Mouse (Mus musculus) embryonic fibroblast, embryonic 13.5 days (primary cell): ENCODE data around the gene Cep57.

ENCODE experiments used
- CTCF ChIP-seq: IDR thresholded peaks from 2 replicates; pipeline ENCODE4 v1.5.1; 2011; ENCODE audit warnings: mild to moderate bottlenecking, control low read depth, low read length, moderate library complexity, borderline replicate concordance; ENCODE audit not compliant: insufficient read depth
- POLR2A ChIP-seq: IDR thresholded peaks from 2 replicates; pipeline ENCODE4 v1.6.1; 2011; ENCODE audit warnings: low read depth, mild to moderate bottlenecking, control low read depth, low read length, moderate library complexity

- TF ChIP-seq POLR2A (no peak), CTCF (no peak)
Measured at GRCm38 (mm10) chr9:13875340-13875739, 48.4 kb upstream of the Cep57 start.
